Mouse (Mus musculus): Measurements from ENCODE around the gene Kcna7. TPM values are rescaled to one million over a fixed set of nuclear protein-coding genes. Genes with fewer than 3 reads are reported as not detected.
"Not testable (repeated sequence)": the region's sequence is repeated elsewhere in the genome, so short reads cannot be mapped to it uniquely, and the experiment has no call there.

Gene Kcna7
- total RNA-seq, 2 experiments from 2014 or later: not detected

DNA sequence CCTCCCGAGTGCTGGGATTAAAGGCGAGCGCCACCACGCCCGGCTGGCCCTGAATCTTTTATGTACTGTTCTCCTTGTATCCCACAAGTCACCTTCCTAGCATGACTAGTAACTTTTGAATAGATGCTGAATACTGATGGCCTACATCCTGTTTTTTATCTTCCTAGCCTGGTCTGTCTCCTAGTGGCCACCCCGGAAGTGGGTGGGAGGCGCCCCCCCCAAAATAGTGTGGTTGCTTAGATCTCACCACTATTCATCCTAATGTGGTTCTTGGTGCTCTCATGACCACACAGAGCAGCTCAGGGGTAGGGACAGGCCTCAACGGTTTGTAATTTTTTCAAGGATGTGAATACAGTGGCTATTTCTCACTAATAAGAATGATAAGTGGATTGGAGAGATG is 30.8 kb upstream of the Kcna7 start:
- intact Hi-C loops (cut with DNase I): no loop called here
- DNase-seq (ENCODE audit: low spot score in 2 of 2): no peak

DNA sequence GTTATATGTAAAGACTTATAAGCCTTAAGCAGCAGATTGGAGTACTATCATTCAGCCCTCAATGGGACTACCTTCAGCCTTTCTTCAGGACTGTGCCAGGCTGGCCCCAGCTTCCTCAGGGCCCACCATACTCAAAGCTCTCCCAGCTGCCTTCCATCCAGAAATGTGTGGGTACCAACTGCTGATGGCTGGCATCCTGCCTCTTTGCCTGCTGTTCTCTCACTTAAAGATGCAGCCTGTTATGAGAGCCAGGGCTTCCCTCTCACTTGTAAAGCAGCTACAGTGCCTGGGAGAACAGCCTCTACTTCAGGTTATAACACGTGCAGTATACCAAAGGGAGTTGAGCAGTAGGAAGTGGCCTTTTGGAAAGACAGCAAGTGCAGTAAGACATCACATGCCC is 29.4 kb upstream of the Kcna7 start:
- peak in 1 of 2 experiments; percentile 68 for DNase-seq (ENCODE audit: low spot score in 2 of 2)
- intact Hi-C loops (cut with DNase I): loop anchor here (2.0 kb wide), 1 partner anchor 19 kb away; the partner anchor contains the start of gene Snrnp70

DNA sequence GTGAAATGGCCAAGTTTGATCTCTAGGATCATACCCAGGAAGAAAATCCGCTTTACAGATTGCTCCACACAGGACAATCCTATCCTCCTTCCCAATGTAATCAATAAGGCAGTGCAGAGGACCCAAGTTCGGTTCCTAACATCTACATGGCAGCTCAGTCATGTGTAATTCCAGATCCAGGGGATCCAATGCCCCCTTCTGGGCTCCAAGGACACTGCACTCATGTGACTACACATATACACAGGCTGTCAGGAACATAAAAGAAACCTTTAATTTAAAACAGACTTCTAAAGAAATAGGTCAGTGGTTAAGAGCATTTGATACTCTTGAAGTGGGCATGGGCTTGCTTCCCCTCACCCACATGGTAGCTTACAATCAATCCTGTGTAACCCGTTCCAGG is 19.4 kb upstream of the Kcna7 start:
- intact Hi-C loops (cut with DNase I): no loop called here
- no peak for DNase-seq (ENCODE audit: low spot score in 2 of 2)

DNA sequence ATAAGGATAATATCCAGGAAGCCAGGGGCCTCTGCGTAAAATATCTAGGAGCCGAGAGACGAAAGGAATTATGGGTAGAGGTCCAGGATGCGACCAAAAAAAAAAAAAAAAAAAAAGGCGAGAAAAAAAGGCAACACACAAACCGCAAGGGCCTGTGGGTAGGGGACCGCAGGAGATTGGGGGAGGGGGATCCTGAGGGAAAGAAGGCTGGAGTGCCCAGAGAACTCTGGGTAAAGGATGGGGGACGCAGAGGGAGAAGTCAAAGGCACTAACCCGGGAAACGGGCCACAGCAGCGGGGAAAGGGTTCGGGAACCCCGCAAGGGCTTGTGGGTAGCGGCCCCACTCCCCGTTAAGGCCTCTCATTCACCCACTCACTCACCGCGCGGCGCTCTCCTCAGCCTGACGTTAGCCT is 10.3 kb upstream of the Kcna7 start:
- intact Hi-C loops (cut with DNase I): loop anchor here (2.0 kb wide), 1 partner anchor 18 kb away; no protein-coding TSS in a partner anchor
- no peak for DNase-seq (ENCODE audit: low spot score in 2 of 2)

DNA sequence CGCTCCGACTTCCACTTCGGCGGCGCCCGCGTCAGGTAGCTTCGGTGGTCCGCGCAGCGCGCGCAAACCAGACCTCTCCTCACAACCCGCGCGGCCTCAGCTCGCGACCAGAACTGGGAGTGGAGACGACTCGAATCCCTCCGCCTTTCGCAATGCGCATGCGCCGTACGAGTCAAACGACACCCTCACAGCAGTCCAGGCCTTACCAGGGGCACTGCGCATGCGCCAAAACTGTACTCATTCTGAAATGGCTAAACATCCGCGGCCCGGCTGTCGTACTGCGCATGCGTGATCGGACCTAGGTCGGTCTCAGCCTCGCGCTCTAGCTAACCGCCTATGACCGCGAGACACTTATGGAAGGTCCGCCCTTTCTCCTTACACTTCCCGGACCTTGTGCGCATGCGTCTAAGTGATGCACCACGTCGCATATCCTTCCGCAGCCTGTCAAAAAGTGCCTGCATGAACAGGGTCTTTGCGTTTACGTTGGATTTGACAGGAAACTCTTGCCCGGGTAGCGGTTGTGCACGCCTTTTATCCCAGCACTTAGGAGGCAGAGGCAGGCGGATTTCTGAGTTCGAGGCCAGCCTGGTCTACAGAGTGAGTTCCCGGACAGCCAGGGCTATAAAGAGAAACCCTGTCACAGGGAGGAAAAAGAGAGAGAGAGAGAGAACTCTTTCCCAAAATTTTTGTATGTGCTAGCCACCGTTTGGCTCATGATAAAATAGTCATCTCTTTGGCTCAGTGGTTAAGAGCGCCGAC is 9.7 kb upstream of the Kcna7 start, which contains the start of gene Snrnp70:
Gene Snrnp70 (minus strand): TSS at position 165 of the 759 bp plus-strand sequence.
- intact Hi-C loops (cut with DNase I): loop anchor here (2.0 kb wide), 1 partner anchor 19 kb away; no protein-coding TSS in a partner anchor
- peak; percentile 100 for DNase-seq (ENCODE audit: low spot score in 2 of 2)

DNA sequence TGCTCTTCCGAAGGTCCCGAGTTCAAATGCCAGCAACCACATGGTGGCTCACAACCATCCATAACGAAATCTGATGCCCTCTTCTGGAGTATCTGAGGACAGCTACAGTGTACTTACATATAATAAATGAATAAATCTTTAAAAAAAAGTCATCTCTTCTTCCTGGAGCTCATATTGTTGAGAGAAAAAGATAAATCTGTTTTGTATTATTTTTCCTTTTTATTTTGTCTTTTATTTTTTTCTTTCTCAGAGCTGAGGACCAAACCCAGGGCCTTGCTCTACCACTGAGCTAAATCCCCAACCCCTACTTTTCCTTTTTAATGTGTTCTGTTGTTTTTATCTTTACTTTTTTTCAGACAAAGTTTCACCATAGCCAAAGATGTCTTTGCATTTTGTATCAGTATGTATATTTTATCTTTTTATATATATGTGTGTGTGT is 9.1 kb upstream of the Kcna7 start:
- intact Hi-C loops (cut with DNase I); DNase-seq (ENCODE audit: low spot score in 2 of 2): not testable (repeated sequence)

DNA sequence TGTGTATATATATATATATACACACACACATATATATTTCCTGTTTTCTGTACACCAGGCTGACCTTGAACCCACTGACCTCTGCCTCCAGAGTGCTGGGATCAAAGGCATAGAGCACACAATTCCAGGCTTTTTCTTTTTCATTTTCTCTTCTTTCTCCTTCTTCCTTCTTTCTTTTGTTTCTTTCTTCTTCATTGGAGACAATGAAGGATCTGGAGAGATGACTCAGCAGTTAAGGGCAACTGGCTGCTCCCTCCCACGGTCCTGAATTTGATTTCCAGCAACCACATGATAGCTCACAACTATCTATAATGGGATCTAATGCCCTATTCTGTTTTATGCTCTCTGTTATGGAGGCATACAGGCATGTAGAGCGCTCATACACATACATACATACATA is 8.7 kb upstream of the Kcna7 start:
- intact Hi-C loops (cut with DNase I): no loop called here

DNA sequence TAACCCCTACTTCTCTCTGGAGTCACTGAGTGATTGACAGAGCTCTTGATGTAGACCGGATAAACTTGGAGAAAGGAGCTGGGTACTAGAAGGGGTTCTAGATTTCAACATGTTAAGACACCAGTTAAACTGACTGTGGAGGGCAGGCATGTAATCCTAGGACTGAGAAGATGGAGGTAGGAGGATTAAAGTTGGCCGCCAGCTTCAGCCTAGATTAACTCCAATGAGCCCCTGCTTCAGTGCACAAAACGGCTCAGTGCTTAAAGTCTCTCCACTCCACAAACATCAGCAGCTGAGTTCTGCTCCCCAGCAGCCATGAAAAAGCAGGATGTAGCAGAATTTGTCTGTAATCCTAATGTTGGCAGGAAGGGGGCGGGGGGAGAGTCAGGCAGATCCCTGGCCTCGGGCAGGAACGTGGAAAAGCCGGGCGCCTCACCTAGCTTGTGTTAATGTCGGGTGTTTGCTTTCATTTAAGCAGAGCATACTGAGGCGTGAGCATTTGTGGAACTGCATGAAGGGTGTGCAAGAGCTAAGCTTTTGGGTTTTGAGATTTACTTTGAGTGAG is 3.9 kb upstream of the Kcna7 start:
- intact Hi-C loops (cut with DNase I): no loop called here
- no peak for DNase-seq (ENCODE audit: low spot score in 2 of 2)

More for the DNA sequence above, 8.7 kb upstream of the Kcna7 start:
- no peak for DNase-seq (ENCODE audit: low spot score in 2 of 2)

DNA sequence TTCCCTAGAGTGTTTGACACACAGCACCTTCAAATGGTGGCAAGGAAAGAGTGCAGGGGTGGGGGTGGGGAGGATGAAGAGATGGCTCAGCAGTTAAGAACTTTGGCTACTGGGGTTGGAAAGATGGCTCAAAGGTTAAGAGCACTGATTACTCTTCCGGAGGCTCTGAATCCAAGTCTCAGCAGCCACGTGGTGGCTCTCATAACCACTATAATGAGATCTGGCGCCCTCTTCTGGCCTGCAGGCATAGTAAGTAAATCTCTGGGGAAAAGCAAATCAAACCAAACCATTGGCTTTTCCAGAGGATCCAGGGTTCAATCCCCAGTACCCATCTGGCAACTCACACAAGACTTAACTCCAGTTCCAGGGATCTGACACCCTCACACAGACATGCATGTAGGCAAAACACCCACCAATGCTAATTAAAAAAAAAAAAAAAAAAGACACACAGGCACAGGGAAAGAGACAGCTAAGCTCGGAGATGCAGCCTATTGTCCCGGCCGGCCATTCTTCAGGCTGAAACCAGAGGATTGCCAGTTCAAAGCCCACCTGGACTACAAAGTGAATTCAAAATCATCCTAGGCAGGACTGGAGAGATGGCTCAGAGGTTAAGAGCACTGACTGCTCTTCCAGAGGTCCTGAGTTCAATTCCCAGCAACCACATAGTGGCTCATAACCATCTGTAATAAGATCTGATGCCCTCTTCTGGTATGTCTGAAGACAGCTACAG is 1.8 kb upstream of the Kcna7 start:
- DNase-seq (ENCODE audit: low spot score in 2 of 2): peak; percentile 23 to 31
- intact Hi-C loops (cut with DNase I): loop anchor here (2.0 kb wide), 1 partner anchor 31 kb away; the partner anchor contains the start of gene Gys1

DNA sequence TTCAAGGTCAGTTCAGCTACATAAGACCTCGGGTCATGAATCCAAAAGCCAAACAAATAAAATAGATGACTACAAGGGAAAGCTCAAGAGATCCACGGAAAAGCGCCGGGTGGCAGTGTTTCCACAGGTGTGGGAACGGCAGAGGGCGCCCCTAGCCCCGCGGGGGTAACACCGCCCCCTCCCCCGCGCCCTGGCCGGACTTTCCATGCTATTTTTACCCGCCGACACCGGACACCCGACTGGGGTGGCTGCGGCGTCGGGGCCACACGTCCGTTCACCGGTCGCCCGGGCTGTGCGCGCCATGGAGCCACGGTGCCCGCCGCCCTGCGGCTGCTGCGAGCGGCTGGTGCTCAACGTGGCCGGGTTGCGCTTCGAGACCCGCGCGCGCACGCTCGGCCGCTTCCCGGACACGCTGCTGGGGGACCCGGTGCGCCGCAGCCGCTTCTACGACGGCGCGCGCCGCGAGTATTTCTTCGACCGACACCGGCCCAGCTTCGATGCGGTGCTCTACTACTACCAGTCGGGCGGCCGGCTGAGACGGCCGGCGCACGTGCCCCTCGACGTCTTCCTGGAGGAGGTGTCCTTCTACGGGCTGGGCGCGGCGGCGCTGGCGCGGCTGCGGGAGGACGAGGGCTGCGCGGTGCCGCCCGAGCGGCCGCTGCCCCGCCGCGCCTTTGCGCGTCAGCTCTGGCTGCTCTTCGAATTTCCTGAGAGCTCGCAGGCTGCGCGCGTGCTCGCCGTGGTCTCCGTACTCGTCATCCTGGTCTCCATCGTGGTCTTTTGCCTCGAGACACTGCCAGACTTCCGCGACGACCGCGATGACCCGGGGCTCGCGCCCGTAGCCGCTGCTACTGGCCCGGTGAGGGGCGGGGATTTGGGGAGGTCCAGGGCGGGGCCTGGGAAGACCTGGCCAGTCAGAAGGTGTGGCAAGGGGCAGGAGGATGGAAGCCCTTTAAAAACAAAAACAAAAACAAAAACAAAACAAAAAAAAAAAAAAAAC is 1.0 kb downstream of the Kcna7 start:
- intact Hi-C loops (cut with DNase I): no loop called here
- no peak for DNase-seq (ENCODE audit: low spot score in 2 of 2)

DNA sequence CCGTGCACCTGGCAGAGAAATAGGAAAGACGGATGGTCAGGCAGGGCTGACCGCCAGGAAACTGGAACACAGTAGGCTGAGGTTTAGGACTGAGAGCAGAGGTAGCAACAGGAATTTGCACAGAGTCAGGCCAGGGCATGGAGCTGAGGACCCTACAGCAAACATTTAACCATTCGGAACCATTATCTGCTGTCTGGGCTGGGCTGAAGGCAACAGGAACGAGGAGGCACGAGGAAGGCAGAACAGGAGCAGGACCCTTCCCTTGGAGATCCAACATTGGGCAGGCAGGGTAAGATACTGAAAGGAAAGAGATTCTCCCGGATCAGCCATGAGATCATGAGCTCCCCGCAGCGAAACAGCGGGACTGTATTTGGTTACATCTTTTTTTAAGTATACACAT is 2.4 kb downstream of the Kcna7 start:
- intact Hi-C loops (cut with DNase I): no loop called here
- DNase-seq (ENCODE audit: low spot score in 2 of 2): no peak

DNA sequence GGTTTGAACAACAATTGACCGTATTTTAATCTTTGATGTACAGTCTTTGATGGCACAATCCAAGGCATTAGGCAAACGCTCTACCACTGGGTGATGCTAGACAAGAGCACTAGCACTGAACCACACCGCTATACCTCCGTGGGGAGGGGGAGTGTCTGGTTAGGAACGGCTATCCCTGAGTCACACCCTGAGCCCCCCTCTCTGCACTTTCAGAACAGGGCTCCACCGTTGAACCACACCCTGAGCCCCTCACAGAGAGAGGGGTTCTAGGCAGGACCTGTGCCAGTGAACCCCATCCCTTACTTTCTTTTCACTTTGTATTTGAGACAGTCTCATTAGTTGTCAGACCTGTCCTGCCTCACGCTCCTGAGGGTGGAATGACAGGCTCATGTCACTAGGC is 2.9 kb downstream of the Kcna7 start:
- no peak for DNase-seq (ENCODE audit: low spot score in 2 of 2)
- intact Hi-C loops (cut with DNase I): no loop called here

DNA sequence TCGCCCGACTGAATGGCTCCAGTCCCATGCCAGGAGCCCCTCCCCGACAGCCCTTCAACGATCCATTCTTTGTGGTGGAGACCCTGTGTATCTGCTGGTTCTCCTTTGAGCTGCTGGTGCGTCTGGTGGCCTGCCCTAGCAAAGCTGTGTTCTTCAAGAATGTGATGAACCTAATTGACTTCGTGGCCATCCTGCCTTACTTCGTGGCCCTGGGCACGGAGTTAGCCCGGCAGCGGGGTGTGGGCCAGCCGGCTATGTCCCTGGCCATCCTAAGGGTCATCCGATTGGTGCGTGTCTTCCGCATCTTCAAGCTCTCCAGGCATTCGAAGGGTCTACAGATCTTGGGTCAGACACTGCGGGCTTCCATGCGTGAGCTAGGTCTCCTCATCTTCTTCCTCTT is 3.5 kb downstream of the Kcna7 start:
- intact Hi-C loops (cut with DNase I): no loop called here
- DNase-seq (ENCODE audit: low spot score in 2 of 2): no peak

DNA sequence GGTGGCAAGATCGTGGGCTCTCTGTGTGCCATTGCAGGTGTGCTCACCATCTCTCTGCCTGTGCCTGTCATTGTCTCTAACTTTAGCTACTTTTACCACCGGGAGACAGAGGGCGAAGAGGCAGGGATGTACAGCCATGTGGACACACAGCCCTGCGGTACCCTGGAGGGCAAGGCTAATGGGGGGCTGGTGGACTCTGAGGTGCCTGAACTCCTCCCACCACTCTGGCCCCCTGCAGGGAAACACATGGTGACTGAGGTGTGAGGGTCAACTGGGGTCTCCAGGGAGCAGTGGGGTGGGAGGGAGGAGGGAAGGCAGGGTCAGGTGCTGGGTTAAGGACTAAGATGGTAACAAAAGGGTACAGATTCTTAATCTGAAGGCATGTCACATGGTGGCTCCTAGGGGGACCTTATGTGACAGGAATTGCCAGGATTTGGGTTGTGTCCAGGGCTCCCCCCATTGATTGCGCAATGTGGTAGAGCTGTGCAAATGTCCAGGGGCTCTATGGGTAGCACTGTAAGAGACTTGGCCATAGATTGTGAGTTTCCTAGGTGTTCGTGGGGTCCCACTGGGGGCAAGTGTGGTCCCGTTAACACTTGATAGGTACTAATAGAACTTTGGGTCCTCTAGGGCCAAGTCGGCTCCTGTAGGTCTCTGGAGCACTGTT is 4.2 kb downstream of the Kcna7 start:
- intact Hi-C loops (cut with DNase I): no loop called here

DNA sequence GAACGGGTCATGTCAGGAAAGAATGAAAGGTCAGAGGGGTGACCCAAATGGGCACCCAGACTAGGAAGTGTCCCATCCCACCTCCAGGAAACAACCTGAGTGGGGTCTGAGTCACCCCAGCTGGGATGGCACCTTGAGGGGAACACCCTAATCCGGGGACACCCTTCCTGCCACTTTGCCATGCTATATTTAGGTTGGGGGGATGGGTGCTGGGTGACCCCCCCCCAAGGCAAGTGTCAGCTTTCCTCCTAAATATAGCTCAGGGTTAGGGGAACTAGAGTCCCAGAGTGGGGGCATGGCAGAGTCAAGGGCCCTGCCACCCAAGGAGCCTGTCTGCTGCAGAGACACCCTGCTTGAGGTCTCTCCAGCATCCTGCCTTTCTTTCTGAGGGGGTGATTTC is 7.0 kb downstream of the Kcna7 start:
- no peak for DNase-seq (ENCODE audit: low spot score in 2 of 2)
- intact Hi-C loops (cut with DNase I): no loop called here

More for the DNA sequence above, 4.2 kb downstream of the Kcna7 start:
- DNase-seq (ENCODE audit: low spot score in 2 of 2): no peak

DNA sequence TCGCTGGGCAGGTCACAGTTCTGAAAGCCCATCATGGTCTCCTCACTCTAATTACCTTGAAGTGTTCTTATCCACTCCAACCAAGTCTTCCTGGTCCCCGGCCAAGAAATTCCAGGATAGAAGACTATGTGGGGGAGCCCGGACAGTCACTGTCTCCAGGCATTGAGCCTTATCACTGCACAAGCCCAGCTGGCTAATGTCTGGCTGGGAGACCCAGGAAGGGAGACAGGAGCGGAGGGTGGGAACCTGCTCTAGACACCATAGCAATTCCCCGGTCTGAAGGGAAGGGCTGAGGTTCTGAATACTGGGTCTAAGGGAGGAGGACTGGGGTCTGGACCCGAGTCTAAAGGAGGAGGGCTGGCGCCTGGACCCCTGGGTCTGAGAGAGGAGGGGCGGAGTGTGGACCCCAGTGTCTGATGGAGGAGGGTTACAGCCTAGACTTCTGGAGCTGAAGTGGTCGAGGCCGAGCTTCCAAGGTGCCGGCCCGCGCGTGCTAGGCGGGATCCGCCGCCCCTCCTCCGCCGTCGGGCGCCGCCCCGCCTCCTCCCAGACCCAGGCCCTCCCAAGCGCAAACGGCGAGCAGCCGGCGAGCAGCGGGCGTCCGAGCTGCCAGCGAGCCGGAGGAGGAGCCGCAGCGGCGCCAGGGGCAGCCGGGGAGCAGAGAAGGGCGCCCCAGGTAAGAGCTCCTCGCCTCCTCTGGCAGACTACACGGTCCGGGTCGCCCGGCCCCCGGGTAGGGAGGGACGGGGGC is 7.8 kb downstream of the Kcna7 start, which contains the start of gene Ntf5:
Gene Ntf5 (plus strand): TSS at position 583 of the 751 bp plus-strand sequence.
- intact Hi-C loops (cut with DNase I): no loop called here
- no peak for DNase-seq (ENCODE audit: low spot score in 2 of 2)

DNA sequence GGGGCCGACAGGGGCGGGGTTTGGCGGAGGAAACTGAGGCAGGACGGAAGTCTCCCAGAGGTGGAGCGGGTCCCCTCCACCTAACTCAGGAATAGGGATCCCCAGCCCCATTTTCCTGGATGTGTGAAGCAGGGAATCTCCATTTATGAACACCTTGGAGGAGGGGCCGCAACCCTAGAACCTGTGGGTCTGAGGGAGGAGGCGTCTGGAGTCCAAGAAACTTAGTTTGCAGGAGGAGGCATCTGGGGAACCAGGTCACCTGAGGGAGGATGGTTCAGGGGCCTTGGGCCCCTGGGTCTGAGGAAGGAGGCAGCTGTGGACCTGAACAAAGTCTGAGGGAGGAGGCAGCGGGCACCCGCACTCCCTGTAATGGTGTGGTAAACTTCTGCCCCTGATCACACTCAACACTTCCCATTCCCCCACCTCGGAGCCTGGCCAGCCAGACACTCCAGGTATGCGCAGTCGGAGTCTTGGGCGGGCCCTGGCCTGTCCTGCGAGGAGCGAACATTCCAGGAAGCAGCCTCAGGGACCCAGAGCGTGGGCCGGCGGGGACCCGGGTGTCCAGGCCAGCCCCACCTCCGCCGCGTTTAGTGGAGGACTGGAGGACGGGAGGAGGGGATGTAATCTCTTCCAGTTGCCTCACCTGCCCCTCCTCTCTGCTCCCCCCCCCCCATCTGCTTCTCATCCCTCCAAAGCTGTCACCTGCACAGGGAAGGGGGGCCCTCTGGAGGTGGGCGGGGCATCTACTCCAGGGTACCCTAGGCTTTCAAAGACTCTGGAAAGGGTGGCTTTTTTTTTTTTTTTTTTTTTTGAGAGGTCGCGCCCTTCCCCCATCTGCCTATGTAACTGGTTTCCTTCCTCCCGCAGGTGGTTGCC is 8.6 kb downstream of the Kcna7 start:
- DNase-seq (ENCODE audit: low spot score in 2 of 2): no peak
- intact Hi-C loops (cut with DNase I): no loop called here

Data from left cerebral cortex, postnatal 25 days (tissue).